Mouse (Mus musculus): Measurements from ENCODE around the gene Hspbap1. TPM values are rescaled to one million over a fixed set of nuclear protein-coding genes. Genes with fewer than 3 reads are reported as not detected.

The Hspbap1 gene
- polyA plus RNA-seq, 1 experiment from 2014 or later, result 7.6 TPM

DNA sequence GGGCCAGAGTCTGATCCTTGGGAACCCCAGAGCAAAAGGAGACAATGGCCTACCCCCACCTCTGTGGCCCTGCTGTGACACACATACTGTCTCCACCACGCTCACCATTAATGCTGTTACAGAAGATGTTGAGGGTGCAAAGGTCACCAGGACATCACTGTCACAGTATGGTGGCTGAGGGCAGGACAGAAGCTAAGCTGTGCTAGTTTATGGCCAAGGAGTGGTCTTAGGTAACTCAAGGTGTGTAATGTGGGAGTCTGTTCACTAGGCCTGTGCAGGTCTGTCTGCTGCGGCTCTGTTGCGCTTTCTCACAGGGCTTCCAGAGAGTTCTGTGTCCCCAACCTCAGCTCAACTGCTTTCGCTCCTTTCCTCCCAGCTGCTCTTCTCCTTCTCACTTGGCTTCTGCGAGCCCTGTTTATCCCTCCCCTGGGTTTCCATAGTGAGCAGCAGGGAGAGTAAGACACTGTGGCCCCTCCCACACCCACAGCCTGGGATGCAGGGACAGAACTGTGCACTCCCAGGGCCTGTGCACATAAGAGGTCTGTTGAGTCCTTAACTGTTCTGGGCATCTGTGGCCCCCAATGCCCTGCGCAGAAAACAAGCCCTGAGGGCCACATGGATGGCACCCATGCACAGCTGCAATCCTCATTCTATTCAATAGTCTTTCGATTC is 31.9 kb upstream of the Hspbap1 start:
- no peak for ATAC-seq
- DNase-seq, result no peak
- Histone ChIP-seq H3K4me3 (ENCODE audit: low read depth, low read length) (no peak overlapping the region), H3K36me3 (replicated peaks; ENCODE audit: insufficient read depth, low read length) (peaks cover 8% of the 10 kb centered on the region; the same call in 1 of the 2 replicates), H3K9me3 (ENCODE audit: low read length) (no peaks in the 10 kb centered on the region), H3K27ac (ENCODE audit: low read depth) (no peak overlapping the region), H3K27me3 (ENCODE audit: insufficient read depth, low read length) (no peaks in the 10 kb centered on the region), H3K9ac (replicated peaks) (no peak overlapping the region), H3K4me2 (ENCODE audit: low read depth, low read length) (no peak overlapping the region), H3K4me1 (ENCODE audit: insufficient read depth) (peaks cover 2% of the 10 kb centered on the region; the same call in 1 of the 2 replicates)
- TF ChIP-seq CTCF (IDR thresholded peaks at IDR 0.05; ENCODE audit: low read depth) (no peak), EP300 (IDR thresholded peaks at IDR 0.05; ENCODE audit: low read depth) (no peak)
- WGBS (ENCODE audit: insufficient replicate concordance), result 85% methylated on average over 7 of the region's 7 CpGs

DNA sequence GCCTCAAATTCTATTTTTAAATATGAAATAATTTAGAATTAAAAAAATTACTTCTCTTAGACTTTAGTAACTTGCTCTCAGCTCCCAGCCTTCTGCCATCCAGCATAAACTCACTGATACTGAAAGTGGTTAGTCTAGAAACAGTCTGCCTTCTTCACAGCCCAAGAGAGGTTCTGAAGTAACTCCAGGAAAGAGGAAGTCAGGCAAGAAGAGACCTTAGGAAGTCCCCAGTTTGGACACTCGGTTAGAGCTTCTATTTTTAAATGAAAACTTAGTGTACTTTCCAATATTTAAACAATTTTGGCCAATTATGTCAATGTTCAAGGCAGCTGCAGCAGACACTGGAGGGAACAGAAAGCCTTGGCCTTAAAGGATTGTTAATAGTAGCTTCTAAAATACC is 30.6 kb upstream of the Hspbap1 start:
- no peak for TF ChIP-seq EP300 (IDR thresholded peaks at IDR 0.05; ENCODE audit: low read depth)
- no peak for TF ChIP-seq CTCF (IDR thresholded peaks at IDR 0.05; ENCODE audit: low read depth)
- Histone ChIP-seq H3K4me3 (ENCODE audit: low read depth, low read length) (no peak overlapping the region), H3K27ac (ENCODE audit: low read depth) (no peak overlapping the region), H3K4me1 (ENCODE audit: insufficient read depth) (peaks cover 2% of the 10 kb centered on the region; the same call in 1 of the 2 replicates), H3K9ac (replicated peaks) (no peak overlapping the region), H3K4me2 (ENCODE audit: low read depth, low read length) (no peak overlapping the region), H3K9me3 (ENCODE audit: low read length) (no peaks in the 10 kb centered on the region), H3K36me3 (replicated peaks; ENCODE audit: insufficient read depth, low read length) (peaks cover 5% of the 10 kb centered on the region; the same call in 1 of the 2 replicates), H3K27me3 (ENCODE audit: insufficient read depth, low read length) (no peaks in the 10 kb centered on the region)
- ATAC-seq (no peak), DNase-seq (no peak)
- 14% methylated on average over 1 of the region's 1 CpGs for WGBS (ENCODE audit: insufficient replicate concordance)

GRCm38 (mm10) chr16:35740357-35740756 is 29.8 kb upstream of the Hspbap1 start:
- no peak for DNase-seq
- peaks cover 5% of the 10 kb centered on the region for H3K36me3 ChIP-seq (replicated peaks; ENCODE audit: insufficient read depth, low read length)
- H3K9ac ChIP-seq (replicated peaks), result no peak overlapping the region
- no peak overlapping the region for H3K27ac ChIP-seq (ENCODE audit: low read depth)
- H3K4me2 ChIP-seq (ENCODE audit: low read depth, low read length), result no peak overlapping the region
- H3K4me1 ChIP-seq (ENCODE audit: insufficient read depth), result peaks cover 2% of the 10 kb centered on the region; the same call in 1 of the 2 replicates
- 86% methylated on average over 12 of the region's 12 CpGs for WGBS (ENCODE audit: insufficient replicate concordance)
- H3K9me3 ChIP-seq (ENCODE audit: low read length), result no peaks in the 10 kb centered on the region
- ATAC-seq, result no peak
- TF ChIP-seq EP300 (IDR thresholded peaks at IDR 0.05; ENCODE audit: low read depth), result no peak
- TF ChIP-seq CTCF (IDR thresholded peaks at IDR 0.05; ENCODE audit: low read depth), result no peak
- no peak overlapping the region for H3K4me3 ChIP-seq (ENCODE audit: low read depth, low read length)
- H3K27me3 ChIP-seq (ENCODE audit: insufficient read depth, low read length), result no peaks in the 10 kb centered on the region

DNA sequence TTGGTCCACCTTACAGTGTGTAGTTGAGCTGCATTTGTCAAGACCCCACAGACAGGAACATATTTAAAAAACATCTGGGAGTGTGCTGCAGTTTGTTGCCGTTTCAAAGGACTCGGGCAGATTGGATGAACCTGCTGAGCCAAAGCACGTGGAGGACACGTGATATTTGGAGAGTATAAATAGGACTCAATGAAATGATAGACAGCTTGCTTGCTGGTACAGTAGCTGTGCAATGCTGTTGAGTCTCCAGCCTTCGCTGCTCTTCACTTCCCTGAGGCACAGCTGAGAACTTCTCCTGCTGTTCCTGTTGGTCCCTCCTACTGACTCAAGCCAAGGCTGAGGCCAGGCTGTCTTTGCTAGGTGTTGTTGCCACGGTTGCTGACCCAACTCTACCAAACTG is 29.2 kb upstream of the Hspbap1 start:
- no peak for TF ChIP-seq EP300 (IDR thresholded peaks at IDR 0.05; ENCODE audit: low read depth)
- TF ChIP-seq CTCF (IDR thresholded peaks at IDR 0.05; ENCODE audit: low read depth), result no peak
- H3K27me3 ChIP-seq (ENCODE audit: insufficient read depth, low read length), result no peaks in the 10 kb centered on the region
- ATAC-seq, result no peak
- H3K27ac ChIP-seq (ENCODE audit: low read depth), result no peak overlapping the region
- H3K4me3 ChIP-seq (ENCODE audit: low read depth, low read length), result no peak overlapping the region
- no peaks in the 10 kb centered on the region for H3K9me3 ChIP-seq (ENCODE audit: low read length)
- no peak for DNase-seq
- 82% methylated on average over 6 of the region's 6 CpGs for WGBS (ENCODE audit: insufficient replicate concordance)
- peaks cover 2% of the 10 kb centered on the region; the same call in 1 of the 2 replicates for H3K4me1 ChIP-seq (ENCODE audit: insufficient read depth)
- H3K4me2 ChIP-seq (ENCODE audit: low read depth, low read length), result no peak overlapping the region
- no peak overlapping the region for H3K9ac ChIP-seq (replicated peaks)
- H3K36me3 ChIP-seq (replicated peaks; ENCODE audit: insufficient read depth, low read length), result peaks cover 4% of the 10 kb centered on the region; the same call in 1 of the 2 replicates

GRCm38 (mm10) chr16:35741621-35742020 is 28.6 kb upstream of the Hspbap1 start:
- H3K4me1 ChIP-seq (ENCODE audit: insufficient read depth), result peaks cover 2% of the 10 kb centered on the region; the same call in 1 of the 2 replicates
- H3K4me2 ChIP-seq (ENCODE audit: low read depth, low read length), result no peak overlapping the region
- H3K9me3 ChIP-seq (ENCODE audit: low read length), result no peaks in the 10 kb centered on the region
- no peak for TF ChIP-seq CTCF (IDR thresholded peaks at IDR 0.05; ENCODE audit: low read depth)
- no peak for TF ChIP-seq EP300 (IDR thresholded peaks at IDR 0.05; ENCODE audit: low read depth)
- H3K27me3 ChIP-seq (ENCODE audit: insufficient read depth, low read length), result no peaks in the 10 kb centered on the region
- DNase-seq (no peak), ATAC-seq (no peak)
- no peak overlapping the region for H3K9ac ChIP-seq (replicated peaks)
- WGBS (ENCODE audit: insufficient replicate concordance), result 86% methylated on average over 5 of the region's 5 CpGs
- H3K27ac ChIP-seq (ENCODE audit: low read depth), result no peak overlapping the region
- H3K4me3 ChIP-seq (ENCODE audit: low read depth, low read length), result no peak overlapping the region
- peaks cover 4% of the 10 kb centered on the region; the same call in 1 of the 2 replicates for H3K36me3 ChIP-seq (replicated peaks; ENCODE audit: insufficient read depth, low read length)

GRCm38 (mm10) chr16:35742251-35742937 is 27.8 kb upstream of the Hspbap1 start:
- Histone ChIP-seq H3K4me2 (ENCODE audit: low read depth, low read length) (no peak overlapping the region), H3K36me3 (replicated peaks; ENCODE audit: insufficient read depth, low read length) (peaks cover 4% of the 10 kb centered on the region; the same call in 1 of the 2 replicates), H3K4me1 (ENCODE audit: insufficient read depth) (peaks cover 2% of the 10 kb centered on the region; the same call in 1 of the 2 replicates), H3K9me3 (ENCODE audit: low read length) (no peaks in the 10 kb centered on the region), H3K27me3 (ENCODE audit: insufficient read depth, low read length) (no peaks in the 10 kb centered on the region), H3K4me3 (ENCODE audit: low read depth, low read length) (no peak overlapping the region), H3K9ac (replicated peaks) (no peak overlapping the region), H3K27ac (ENCODE audit: low read depth) (0 out of 2 replicates have a peak overlapping the region, but pooled peaks have one; percentile 6)
- 75% methylated on average over 12 of the region's 12 CpGs for WGBS (ENCODE audit: insufficient replicate concordance)
- DNase-seq, result no peak
- no peak for TF ChIP-seq CTCF (IDR thresholded peaks at IDR 0.05; ENCODE audit: low read depth)
- no peak for TF ChIP-seq EP300 (IDR thresholded peaks at IDR 0.05; ENCODE audit: low read depth)
- ATAC-seq, result no peak
